8 mouse cellular contexts compared by ENCODE assay signal in the genomic region with DNA sequence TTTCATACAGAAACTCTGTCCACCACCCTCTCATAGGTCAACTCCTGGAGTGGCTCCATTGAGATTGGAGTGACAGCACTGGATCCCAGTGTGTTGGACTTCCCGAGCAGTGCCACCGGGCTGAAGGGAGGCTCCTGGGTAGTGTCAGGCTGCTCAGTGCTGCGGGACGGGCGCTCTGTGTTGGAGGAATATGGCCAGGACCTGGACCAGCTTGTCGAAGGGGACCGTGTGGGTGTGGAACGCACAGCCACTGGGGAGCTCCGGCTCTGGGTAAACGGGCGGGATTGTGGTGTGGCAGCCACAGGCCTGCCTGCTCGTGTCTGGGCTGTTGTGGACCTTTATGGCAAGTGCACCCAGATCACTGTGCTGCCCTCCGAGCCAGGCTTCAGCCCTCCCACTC. TPM values are rescaled to one million over a fixed set of nuclear protein-coding genes. Genes with fewer than 3 reads are reported as not detected.
DNase-seq lines count a peak whose midpoint lies in the region; ATAC-seq and TF ChIP-seq lines count a peak whose summit lies in the region.

No protein-coding gene starts in this region.

- no peaks in the 10 kb centered on the region for H3K9me3 ChIP-seq in kidney, embryonic 16.5 days (ENCODE audit: low read length)
- no peaks in the 10 kb centered on the region for H3K9me3 ChIP-seq in embryonic facial prominence, embryonic 11.5 days (replicated peaks; ENCODE audit: control insufficient read depth, low read length)
- no peaks in the 10 kb centered on the region for H3K9me3 ChIP-seq in hindbrain, embryonic 14.5 days (ENCODE audit: control insufficient read depth, low read length)
- no peaks in the 10 kb centered on the region for H3K9me3 ChIP-seq in midbrain, embryonic 13.5 days

- ATAC-seq in kidney, embryonic 16.5 days (ENCODE audit: low FRiP score, low TSS enrichment), result no peak
- ATAC-seq in embryonic facial prominence, embryonic 11.5 days (replicated peaks; ENCODE audit: insufficient number of reproducible peaks, low FRiP score, low TSS enrichment, low read depth), result no peak
- ATAC-seq in hindbrain, embryonic 14.5 days (ENCODE audit: low FRiP score), result no peak
- no peak for ATAC-seq in midbrain, embryonic 13.5 days

- H3K4me2 ChIP-seq in kidney, embryonic 16.5 days (replicated peaks; ENCODE audit: low read depth, low read length), result peak overlapping the region; percentile 93
- H3K4me2 ChIP-seq in embryonic facial prominence, embryonic 11.5 days (ENCODE audit: low read depth, low read length), result peak overlapping the region; percentile 95; the same call in 1 of the 2 replicates
- peak overlapping the region; percentile 98 for H3K4me2 ChIP-seq in hindbrain, embryonic 14.5 days (replicated peaks)
- peak overlapping the region; percentile 95 for H3K4me2 ChIP-seq in midbrain, embryonic 13.5 days (replicated peaks)

- H3K27ac ChIP-seq in kidney, embryonic 16.5 days (ENCODE audit: low read length), result no peak overlapping the region
- no peak overlapping the region for H3K27ac ChIP-seq in kidney, adult 2 months (ENCODE audit: insufficient read depth, low read depth, low read length)
- no peak overlapping the region for H3K27ac ChIP-seq in embryonic facial prominence, embryonic 11.5 days (replicated peaks; ENCODE audit: low read depth, low read length)
- H3K27ac ChIP-seq in hindbrain, embryonic 14.5 days, result no peak overlapping the region
- no peak overlapping the region; the same call in 1 of the 2 replicates for H3K27ac ChIP-seq in midbrain, embryonic 13.5 days
- no peak overlapping the region for H3K27ac ChIP-seq in cerebellum, adult 2 months (ENCODE audit: insufficient read depth, low read length)

- H3K4me1 ChIP-seq in kidney, embryonic 16.5 days (ENCODE audit: insufficient read depth, low read length), result peaks cover 31% of the 10 kb centered on the region
- peaks cover 7% of the 10 kb centered on the region; the same call in 1 of the 2 replicates for H3K4me1 ChIP-seq in kidney, adult 2 months (ENCODE audit: control insufficient read depth, insufficient read depth, low read length)
- peaks cover 4% of the 10 kb centered on the region; the same call in 1 of the 2 replicates for H3K4me1 ChIP-seq in embryonic facial prominence, embryonic 11.5 days (ENCODE audit: control insufficient read depth, insufficient read depth, low read length)
- H3K4me1 ChIP-seq in hindbrain, embryonic 14.5 days (replicated peaks; ENCODE audit: control insufficient read depth, insufficient read depth, low read length), result peaks cover 29% of the 10 kb centered on the region
- H3K4me1 ChIP-seq in midbrain, embryonic 13.5 days (replicated peaks), result peaks cover 37% of the 10 kb centered on the region
- 0 out of 2 replicates have a peak, but pooled peaks cover 6% of the 10 kb centered on the region for H3K4me1 ChIP-seq in cerebellum, adult 2 months (ENCODE audit: control insufficient read depth, insufficient read depth, low read length)

- no peak overlapping the region; the same call in 1 of the 2 replicates for H3K4me3 ChIP-seq in kidney, embryonic 16.5 days (ENCODE audit: low read length)
- no peak overlapping the region for H3K4me3 ChIP-seq in kidney, adult 2 months (ENCODE audit: insufficient read depth, low read depth, low read length)
- H3K4me3 ChIP-seq in embryonic facial prominence, embryonic 11.5 days (ENCODE audit: low read depth, low read length), result peak overlapping the region; percentile 92
- peak overlapping the region; percentile 93 for H3K4me3 ChIP-seq in hindbrain, embryonic 14.5 days (replicated peaks; ENCODE audit: low read length)
- peak overlapping the region; percentile 91 for H3K4me3 ChIP-seq in midbrain, embryonic 13.5 days (replicated peaks)
- H3K4me3 ChIP-seq in cerebellum, adult 2 months (replicated peaks; ENCODE audit: insufficient read depth, low read depth, low read length), result no peak overlapping the region

- WGBS in kidney, embryonic 16.5 days, result 82% methylated on average over 13 of the region's 13 CpGs
- 82% methylated on average over 13 of the region's 13 CpGs for WGBS in kidney, adult 2 months
- WGBS in embryonic facial prominence, embryonic 11.5 days, result 90% methylated on average over 13 of the region's 13 CpGs
- WGBS in hindbrain, embryonic 14.5 days, result 81% methylated on average over 13 of the region's 13 CpGs
- WGBS in midbrain, embryonic 13.5 days, result 88% methylated on average over 13 of the region's 13 CpGs
- 73% methylated on average over 13 of the region's 13 CpGs for WGBS in cerebellum, adult 2 months

- H3K27me3 ChIP-seq in kidney, embryonic 16.5 days (ENCODE audit: insufficient read depth, low read length), result no peaks in the 10 kb centered on the region
- H3K27me3 ChIP-seq in kidney, adult 2 months (replicated peaks; ENCODE audit: control insufficient read depth, insufficient read depth, low read length), result no peaks in the 10 kb centered on the region
- H3K27me3 ChIP-seq in embryonic facial prominence, embryonic 11.5 days (ENCODE audit: control insufficient read depth, insufficient read depth, low read length), result no peaks in the 10 kb centered on the region
- H3K27me3 ChIP-seq in hindbrain, embryonic 14.5 days (ENCODE audit: control insufficient read depth, insufficient read depth, low read length), result no peaks in the 10 kb centered on the region
- no peaks in the 10 kb centered on the region for H3K27me3 ChIP-seq in midbrain, embryonic 13.5 days
- H3K27me3 ChIP-seq in cerebellum, adult 2 months (ENCODE audit: control insufficient read depth, insufficient read depth, low read length), result no peaks in the 10 kb centered on the region

- no peak overlapping the region for H3K9ac ChIP-seq in kidney, embryonic 16.5 days (replicated peaks; ENCODE audit: low read length)
- H3K9ac ChIP-seq in embryonic facial prominence, embryonic 11.5 days (replicated peaks; ENCODE audit: low read length), result no peak overlapping the region; the same call in 1 of the 2 replicates
- H3K9ac ChIP-seq in hindbrain, embryonic 14.5 days, result peak overlapping the region; percentile 99
- H3K9ac ChIP-seq in midbrain, embryonic 13.5 days (replicated peaks), result peak overlapping the region; percentile 97; the same call in 1 of the 2 replicates

- TF ChIP-seq POLR2A in kidney, adult 2 months (IDR thresholded peaks at IDR 0.05; ENCODE audit: low read depth, low read length), result no peak
- no peak for TF ChIP-seq POLR2A in cerebellum, adult 2 months (IDR thresholded peaks at IDR 0.05; ENCODE audit: borderline replicate concordance, insufficient read depth, low read length)

- H3K36me3 ChIP-seq in kidney, embryonic 16.5 days (ENCODE audit: insufficient read depth, low read length), result peaks cover 41% of the 10 kb centered on the region
- H3K36me3 ChIP-seq in kidney, adult 2 months (ENCODE audit: control insufficient read depth, insufficient read depth, low read length), result no peaks in the 10 kb centered on the region; the same call in 1 of the 2 replicates
- peaks cover 28% of the 10 kb centered on the region for H3K36me3 ChIP-seq in embryonic facial prominence, embryonic 11.5 days (replicated peaks; ENCODE audit: control insufficient read depth, insufficient read depth, low read depth, low read length)
- peaks cover 44% of the 10 kb centered on the region for H3K36me3 ChIP-seq in hindbrain, embryonic 14.5 days (replicated peaks; ENCODE audit: control insufficient read depth, insufficient read depth)
- peaks cover 49% of the 10 kb centered on the region for H3K36me3 ChIP-seq in midbrain, embryonic 13.5 days

- no peak for TF ChIP-seq CTCF in kidney, adult 2 months (conservative IDR thresholded peaks at IDR 0.05; ENCODE audit: insufficient read depth, insufficient read length, low read depth, low read length)
- TF ChIP-seq CTCF in cerebellum, adult 2 months (IDR thresholded peaks at IDR 0.05; ENCODE audit: borderline replicate concordance, insufficient read depth, low read depth, low read length), result no peak

- DNase-seq in kidney, adult 2 months, result no peak
- DNase-seq in embryonic facial prominence, embryonic 11.5 days (ENCODE audit: low spot score), result no peak
- no peak for DNase-seq in hindbrain, embryonic 14.5 days (ENCODE audit: low spot score)
- DNase-seq in cerebellum, adult 2 months, result no peak
- DNase-seq in cerebellum, postnatal 10 days, result no peak
- no peak for DNase-seq in right cerebral cortex, postnatal 14 days

RNA-seq across cellular contexts. Expression of gene Neurl4, which starts 2.1 kb away (rescaled TPM):
- polyA plus RNA-seq in kidney, embryonic 16.5 days (2015; fragmentation: Nextera tagmentation; extraction: Ambion mirVana), result 11.4 and 12.8 TPM in 2 replicates
- 72.0 and 80.1 TPM in 2 replicates for polyA plus RNA-seq in kidney, adult 2 months (2012; rRNA removed)
- polyA plus RNA-seq in embryonic facial prominence, embryonic 11.5 days (2014; fragmentation: Nextera tagmentation; extraction: Ambion mirVana), result 11.5 and 13.8 TPM in 2 replicates
- polyA plus RNA-seq in hindbrain, embryonic 14.5 days (2014; fragmentation: Nextera tagmentation; extraction: Ambion mirVana), result 25.6 and 28.1 TPM in 2 replicates
- 18.6 and 19.8 TPM in 2 replicates for polyA plus RNA-seq in midbrain, embryonic 13.5 days (2015; fragmentation: Nextera tagmentation; extraction: Ambion mirVana)
- 119 and 128 TPM in 2 replicates for polyA plus RNA-seq in cerebellum, adult 2 months (2012; rRNA removed)

RNA-seq across cellular contexts. Expression of gene 2810408A11Rik, which starts 2.2 kb away (rescaled TPM):
- 11.7 and 12.8 TPM in 2 replicates for polyA plus RNA-seq in kidney, embryonic 16.5 days (2015; fragmentation: Nextera tagmentation; extraction: Ambion mirVana)
- 0.94 and 0.99 TPM in 2 replicates for polyA plus RNA-seq in kidney, adult 2 months (2012; rRNA removed)
- 17.6 and 20.7 TPM in 2 replicates for polyA plus RNA-seq in embryonic facial prominence, embryonic 11.5 days (2014; fragmentation: Nextera tagmentation; extraction: Ambion mirVana)
- 5.4 and 7.6 TPM in 2 replicates for polyA plus RNA-seq in hindbrain, embryonic 14.5 days (2014; fragmentation: Nextera tagmentation; extraction: Ambion mirVana)
- 16.1 and 17.1 TPM in 2 replicates for polyA plus RNA-seq in midbrain, embryonic 13.5 days (2015; fragmentation: Nextera tagmentation; extraction: Ambion mirVana)
- polyA plus RNA-seq in cerebellum, adult 2 months (2012; rRNA removed), result 0.36 and 0.43 TPM in 2 replicates

RNA-seq across cellular contexts. Expression of gene Acap1, which starts 7.6 kb away (rescaled TPM):
- 0.44 and 0.67 TPM in 2 replicates for polyA plus RNA-seq in kidney, embryonic 16.5 days (2015; fragmentation: Nextera tagmentation; extraction: Ambion mirVana)
- polyA plus RNA-seq in kidney, adult 2 months (2012; rRNA removed), result 1.7 and 6.1 TPM in 2 replicates
- polyA plus RNA-seq in embryonic facial prominence, embryonic 11.5 days (2014; fragmentation: Nextera tagmentation; extraction: Ambion mirVana), result 0.56 and 0.60 TPM in 2 replicates
- 0.20 and 0.33 TPM in 2 replicates for polyA plus RNA-seq in hindbrain, embryonic 14.5 days (2014; fragmentation: Nextera tagmentation; extraction: Ambion mirVana)
- 0.37 and 0.48 TPM in 2 replicates for polyA plus RNA-seq in midbrain, embryonic 13.5 days (2015; fragmentation: Nextera tagmentation; extraction: Ambion mirVana)
- polyA plus RNA-seq in cerebellum, adult 2 months (2012; rRNA removed), result 0.18 and 0.24 TPM in 2 replicates

RNA-seq across cellular contexts. Expression of gene Gps2, which starts 10.7 kb away (rescaled TPM):
- 85.2 and 86.4 TPM in 2 replicates for polyA plus RNA-seq in kidney, embryonic 16.5 days (2015; fragmentation: Nextera tagmentation; extraction: Ambion mirVana)
- 72.9 and 75.5 TPM in 2 replicates for polyA plus RNA-seq in kidney, adult 2 months (2012; rRNA removed)
- polyA plus RNA-seq in embryonic facial prominence, embryonic 11.5 days (2014; fragmentation: Nextera tagmentation; extraction: Ambion mirVana), result 76.2 and 81.8 TPM in 2 replicates
- 50.4 and 56.5 TPM in 2 replicates for polyA plus RNA-seq in hindbrain, embryonic 14.5 days (2014; fragmentation: Nextera tagmentation; extraction: Ambion mirVana)
- 81.9 and 87.0 TPM in 2 replicates for polyA plus RNA-seq in midbrain, embryonic 13.5 days (2015; fragmentation: Nextera tagmentation; extraction: Ambion mirVana)
- 78.9 and 87.5 TPM in 2 replicates for polyA plus RNA-seq in cerebellum, adult 2 months (2012; rRNA removed)

RNA-seq across cellular contexts. Expression of gene Eif5a, which starts 18.8 kb away (rescaled TPM):
- polyA plus RNA-seq in kidney, embryonic 16.5 days (2015; fragmentation: Nextera tagmentation; extraction: Ambion mirVana), result 1,737 and 1,791 TPM in 2 replicates
- 465 and 575 TPM in 2 replicates for polyA plus RNA-seq in kidney, adult 2 months (2012; rRNA removed)
- 2,030 and 2,067 TPM in 2 replicates for polyA plus RNA-seq in embryonic facial prominence, embryonic 11.5 days (2014; fragmentation: Nextera tagmentation; extraction: Ambion mirVana)
- 1,061 and 1,077 TPM in 2 replicates for polyA plus RNA-seq in hindbrain, embryonic 14.5 days (2014; fragmentation: Nextera tagmentation; extraction: Ambion mirVana)
- 1,160 and 1,188 TPM in 2 replicates for polyA plus RNA-seq in midbrain, embryonic 13.5 days (2015; fragmentation: Nextera tagmentation; extraction: Ambion mirVana)
- polyA plus RNA-seq in cerebellum, adult 2 months (2012; rRNA removed), result 514 and 533 TPM in 2 replicates

Comparison
In these comparisons a context has a peak if more than half of its experiments do, and no peak if none do; other contexts are left out.
1. H3K4me3 ChIP-seq: peak in embryonic facial prominence, embryonic 11.5 days (single experiment), hindbrain, embryonic 14.5 days (single experiment) and midbrain, embryonic 13.5 days (single experiment); none in kidney, embryonic 16.5 days (single experiment), kidney, adult 2 months (single experiment) and cerebellum, adult 2 months (single experiment).
2. H3K9ac ChIP-seq: peak in hindbrain, embryonic 14.5 days (single experiment) and midbrain, embryonic 13.5 days (single experiment); none in kidney, embryonic 16.5 days (single experiment) and embryonic facial prominence, embryonic 11.5 days (single experiment).
3. Peak in every context shown above with its lines, with median percentiles within 50 percentile points of each other: H3K4me2 ChIP-seq.